Mouse (Mus musculus): ENCODE results near the gene Dennd1c.

GRCm38 (mm10) chr17:57070272-57070671 is 8.0 kb downstream of the Dennd1c start:
- TF ChIP-seq GATA1 (IDR thresholded peaks at IDR 0.05; ENCODE audit: low read length) = no peak
- no peak for TF ChIP-seq TAL1 (IDR thresholded peaks at IDR 0.05; ENCODE audit: low read length)
